Mouse (Mus musculus) left cerebral cortex, postnatal 14 days (tissue): ENCODE measurements around the gene Serp1. TPM values are rescaled to one million over a fixed set of nuclear protein-coding genes. Genes with fewer than 3 reads are reported as not detected.
"Not testable (repeated sequence)": the region's sequence is repeated elsewhere in the genome, so short reads cannot be mapped to it uniquely, and the experiment has no call there.

Experiments
- DNase-seq, 2 experiments: peaks; one replicate each; pipeline ENCODE4 v3.0.0; 2021 to 2022; ENCODE audit warnings: low spot score in 2 of 2, mixed read lengths in 1 of 2
- intact Hi-C: fragments of 180-260 bp; cut with DNase I; formaldehyde crosslinking; loops from one replicate; pipeline ENCODE4 v1.15.1; 2025
- total RNA-seq, 2 experiments: library from RNA; stranded (reverse); gene quantifications; 2 replicates each; pipeline ENCODE4 v1.2.3; 2021

Serp1 gene
- total RNA-seq, 2 experiments from 2014 or later, result 24.7 to 26.8 TPM

- no peak for DNase-seq
- intact Hi-C loops, result no loop called here
These were observed 13.0 kb downstream of the Serp1 start for GRCm38 (mm10) chr3:58512740-58513139.

- intact Hi-C loops, result no loop called here
- DNase-seq, result no peak
These were observed 14.1 kb downstream of the Serp1 start for GRCm38 (mm10) chr3:58511581-58511980.

- intact Hi-C loops, result no loop called here
- no peak for DNase-seq
These were observed 17.5 kb downstream of the Serp1 start for GRCm38 (mm10) chr3:58508020-58508750.

- DNase-seq, result no peak
- intact Hi-C loops, result no loop called here
These were observed 21.0 kb downstream of the Serp1 start for GRCm38 (mm10) chr3:58504676-58505075.

- DNase-seq, result no peak
- intact Hi-C loops, result no loop called here
These were observed 21.9 kb downstream of the Serp1 start for GRCm38 (mm10) chr3:58503720-58504333.

- no peak for DNase-seq
- intact Hi-C loops, result no loop called here
These were observed 23.7 kb downstream of the Serp1 start for GRCm38 (mm10) chr3:58501961-58502360.

GRCm38 (mm10) chr3:58493621-58494020 is 32.1 kb downstream of the Serp1 start:
- intact Hi-C loops, result loop anchor here (5.0 to 10.0 kb wide), 2 partner anchors 76 to 649 kb away; partner anchors contain the start of gene Pfn2
- DNase-seq, result peak; percentile 34 to 68

- DNase-seq, result peak; percentile 46 to 54
- intact Hi-C loops, result loop anchor here (2.0 to 10.0 kb wide), 3 partner anchors 73 to 646 kb away; partner anchors contain the start of gene Pfn2
These were observed 34.9 kb downstream of the Serp1 start for GRCm38 (mm10) chr3:58490787-58491186.

- DNase-seq, result no peak
- intact Hi-C loops, result no loop called here
These were observed 37.5 kb downstream of the Serp1 start for GRCm38 (mm10) chr3:58487999-58488775.

- no peak for DNase-seq
These were observed 38.6 kb downstream of the Serp1 start for GRCm38 (mm10) chr3:58487121-58487520.

GRCm38 (mm10) chr3:58485883-58486282 is 39.8 kb downstream of the Serp1 start:
- intact Hi-C loops, result no loop called here
- DNase-seq, result no peak

More at GRCm38 (mm10) chr3:58487121-58487520, 38.6 kb downstream of the Serp1 start:
- intact Hi-C loops, result no loop called here

- intact Hi-C loops, result no loop called here
- DNase-seq, result no peak
These were observed 46.8 kb downstream of the Serp1 start for GRCm38 (mm10) chr3:58478755-58479455.

- DNase-seq, intact Hi-C loops: not testable (repeated sequence)
These were observed 50.4 kb downstream of the Serp1 start for GRCm38 (mm10) chr3:58475298-58475697.

Other genes starting within 250 kb of the Serp1 start
- gene Tsc22d2, start 111.2 kb downstream of the Serp1 start, total RNA-seq, result 10 to 100 TPM; 34.7 to 35.6 TPM
- gene Eif2a, start 71 bp downstream of the Serp1 start, total RNA-seq, result 10 to 100 TPM; 43.4 to 44.1 TPM
- gene Selenot, start 50.7 kb upstream of the Serp1 start, total RNA-seq, result 100 to 1,000 TPM; 166 to 173 TPM
- 1 to 10 TPM in 1 of 2 experiments, under 1 TPM in 1; 0.89 to 1.6 TPM for gene Erich6, start 111.3 kb upstream of the Serp1 start, total RNA-seq
- 10 to 100 TPM; 18.5 to 20.8 TPM for gene Siah2, start 166.5 kb upstream of the Serp1 start, total RNA-seq